Mouse (Mus musculus) forelimb bud, embryonic 11.5 days (tissue): Measurements from ENCODE around the gene Tmed6.
"Not testable (repeated sequence)": the region's sequence is repeated elsewhere in the genome, so short reads cannot be mapped to it uniquely, and the experiment has no call there.

Source experiments
- DNase-seq: peaks from one replicate; pipeline ENCODE4 v3.0.0-alpha.2; 2012; ENCODE audit warnings: low read depth, low spot score

Gene Tmed6

GRCm38 (mm10) chr8:107074128-107074527, 8.7 kb upstream of the Tmed6 start:
- DNase-seq: no peak

DNA sequence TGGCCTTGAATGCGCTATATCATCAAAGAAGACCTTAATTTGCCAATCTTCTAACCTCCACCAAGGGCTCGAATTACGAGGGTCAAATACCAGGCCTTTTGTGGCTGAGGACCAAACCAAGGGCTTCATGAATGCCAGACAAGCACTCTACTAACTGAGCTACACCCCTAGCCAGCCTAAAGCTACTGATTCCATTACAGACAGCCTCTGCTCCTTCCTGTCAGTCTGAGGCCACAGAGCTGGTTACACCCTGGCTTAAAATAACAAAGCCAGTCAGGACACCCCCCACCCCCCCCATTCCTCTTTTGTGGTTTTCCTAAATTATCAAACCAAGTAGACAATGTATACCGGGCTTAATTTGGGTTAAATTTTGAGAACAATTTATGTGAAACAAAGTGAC, 8.3 kb upstream of the Tmed6 start:
- DNase-seq: no peak

DNA sequence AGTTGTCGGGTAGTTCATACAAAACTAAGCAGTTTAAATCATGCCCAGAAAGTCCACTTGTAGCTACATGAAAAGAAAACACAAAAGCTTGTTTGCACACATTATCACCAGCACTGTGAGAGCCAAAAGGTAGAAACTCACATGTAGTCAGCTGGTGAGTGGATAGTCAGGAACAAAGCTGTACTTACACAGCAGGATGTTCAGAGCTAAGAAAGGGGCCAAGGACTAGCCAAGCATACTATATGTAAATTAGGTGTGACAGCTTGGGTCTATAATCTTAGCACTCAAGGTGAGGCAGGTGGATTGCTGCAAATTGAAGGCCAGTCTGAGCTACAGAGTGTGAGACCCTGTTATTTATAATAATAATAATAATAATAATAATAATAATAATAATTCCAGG, 2.8 kb downstream of the Tmed6 start:
- no peak for DNase-seq

DNA sequence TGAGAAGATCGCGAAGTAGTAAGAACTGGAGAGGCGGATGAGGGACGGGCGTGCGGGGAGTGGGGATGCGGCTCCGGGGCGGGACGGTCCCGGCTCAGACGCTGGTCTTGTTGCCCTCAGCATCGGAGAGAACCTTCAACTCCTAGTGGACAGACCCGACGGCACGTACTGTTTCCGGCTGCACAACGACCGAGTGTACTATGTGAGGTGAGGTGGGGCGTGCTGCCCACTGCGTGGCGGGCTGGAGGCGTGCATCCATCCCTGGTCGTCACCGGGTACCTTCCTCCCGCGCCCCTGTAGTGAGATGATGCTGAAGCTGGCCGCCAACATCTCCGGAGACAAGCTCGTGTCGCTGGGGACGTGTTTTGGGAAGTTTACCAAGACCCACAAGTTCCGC, 8.5 kb downstream of the Tmed6 start:
- DNase-seq: no peak

DNA sequence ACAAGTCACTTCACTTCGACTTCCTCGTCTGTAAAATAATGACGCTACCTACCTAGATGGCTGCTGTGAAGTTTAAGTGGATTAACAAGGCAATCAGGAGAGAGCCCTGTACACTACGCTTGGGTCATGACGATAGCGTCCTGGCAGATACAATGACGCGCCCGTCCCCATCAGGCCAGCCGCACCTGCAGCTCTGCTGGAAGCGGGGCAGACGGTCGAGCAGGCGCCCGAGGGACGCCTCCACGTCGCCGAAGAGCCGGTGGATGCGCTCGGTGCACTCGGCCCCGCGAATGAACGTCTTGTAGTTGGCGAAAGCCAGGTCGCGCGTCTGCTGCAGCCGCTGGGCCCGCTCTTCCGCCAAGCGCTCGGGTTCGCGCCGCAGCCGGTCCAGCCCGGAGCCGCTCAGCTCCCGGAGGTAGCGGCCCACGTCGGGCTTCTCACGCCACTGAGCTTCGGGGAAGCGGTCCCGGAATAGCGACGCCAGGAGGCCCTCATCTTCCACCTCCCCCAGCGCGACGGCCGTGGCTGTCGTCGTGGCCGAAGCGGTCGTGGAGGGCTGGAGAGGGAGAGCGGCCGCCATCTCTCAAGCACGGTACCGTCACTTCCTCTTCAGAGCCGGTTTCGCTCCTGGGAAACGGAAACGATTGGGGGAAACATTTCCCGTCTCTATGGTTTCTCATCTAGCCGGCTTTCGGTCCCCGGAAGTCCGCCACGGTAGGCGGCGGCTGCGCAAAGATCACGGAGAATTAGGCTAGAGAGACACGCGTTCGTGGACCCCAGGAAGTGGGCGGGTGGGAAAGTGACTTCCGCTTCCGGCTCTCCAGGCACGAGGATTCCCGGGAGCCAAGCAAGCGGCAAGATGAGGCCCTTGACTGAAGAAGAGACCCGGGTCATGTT, 9.1 kb downstream of the Tmed6 start, which contains the start of the genes Cog8 and Nip7:
Gene Cog8 (minus strand): TSS at position 614 of the 897 bp plus-strand sequence.
Gene Nip7 (plus strand): TSS at position 802 of the 897 bp plus-strand sequence.
- peak; percentile 98 for DNase-seq

DNA sequence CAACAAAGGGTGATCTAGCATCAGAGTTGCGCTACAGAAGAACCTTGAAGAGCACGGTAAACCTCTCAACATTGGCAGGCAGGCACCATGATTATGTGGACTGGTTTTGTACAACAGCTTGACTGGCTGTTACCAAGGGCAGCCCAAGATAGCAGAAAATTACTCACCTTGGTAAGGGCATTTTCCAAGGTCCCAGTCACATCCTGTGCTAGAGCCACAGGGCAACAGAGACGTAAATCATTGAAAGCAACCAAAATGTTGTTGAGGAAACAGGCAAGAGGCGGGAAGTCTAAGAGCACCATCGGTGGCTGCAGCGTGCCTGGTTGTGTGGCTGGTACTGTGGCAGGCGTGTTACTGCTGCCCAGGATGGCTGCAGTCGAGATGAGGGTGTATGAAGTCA, 13.4 kb downstream of the Tmed6 start:
- no peak for DNase-seq

DNA sequence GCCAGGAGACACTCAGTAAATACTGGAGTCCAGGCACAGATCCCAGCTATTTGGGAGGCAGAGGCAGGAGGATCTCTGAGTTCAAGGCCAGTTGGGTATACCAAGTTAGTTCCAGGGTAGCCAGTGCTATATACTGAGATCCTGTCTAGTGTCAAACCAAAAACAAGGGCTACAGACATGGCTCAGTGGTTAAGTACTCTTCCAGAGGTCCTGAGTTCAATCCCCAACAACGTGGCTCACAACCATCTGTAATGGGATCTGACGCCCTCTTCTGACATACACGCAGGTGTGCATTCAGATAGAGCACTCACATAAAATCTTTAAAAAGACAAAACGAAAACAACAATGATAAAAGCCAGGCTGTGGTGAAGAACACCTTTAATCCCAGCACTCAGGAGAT, 16.0 kb downstream of the Tmed6 start:
- no peak for DNase-seq

- DNase-seq: peak; percentile 60
Measured at GRCm38 (mm10) chr8:107048061-107048941, 17.1 kb downstream of the Tmed6 start, which contains the start of gene Pdf. TSS of gene Pdf (minus strand) at chr8:107048614.

- DNase-seq: no peak
Measured at GRCm38 (mm10) chr8:107046976-107047375, 18.5 kb downstream of the Tmed6 start.

DNA sequence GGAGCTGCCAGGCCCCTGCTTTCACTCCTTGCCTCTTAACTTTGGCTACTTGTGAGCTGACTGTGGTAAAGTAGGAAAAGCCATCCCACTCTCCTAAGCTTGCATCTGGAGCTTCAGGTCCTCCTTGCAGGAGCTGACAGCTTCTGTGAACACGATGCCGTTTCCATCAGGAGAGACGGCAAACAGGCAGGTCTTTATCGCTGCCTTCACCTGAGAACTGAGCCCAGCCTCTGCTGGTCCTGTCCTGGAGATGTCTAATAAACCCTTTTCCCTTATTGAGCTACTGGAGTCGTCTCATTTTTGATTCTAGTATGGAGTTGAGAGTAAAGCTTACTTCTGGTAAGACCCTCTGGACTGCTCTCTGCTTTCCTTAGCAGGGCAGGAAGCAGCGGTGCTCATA, 20.0 kb downstream of the Tmed6 start:
- DNase-seq: no peak

GRCm38 (mm10) chr8:107040632-107041031, 24.8 kb downstream of the Tmed6 start:
- DNase-seq: no peak

GRCm38 (mm10) chr8:107036626-107037025, 28.8 kb downstream of the Tmed6 start:
- DNase-seq: no peak

DNA sequence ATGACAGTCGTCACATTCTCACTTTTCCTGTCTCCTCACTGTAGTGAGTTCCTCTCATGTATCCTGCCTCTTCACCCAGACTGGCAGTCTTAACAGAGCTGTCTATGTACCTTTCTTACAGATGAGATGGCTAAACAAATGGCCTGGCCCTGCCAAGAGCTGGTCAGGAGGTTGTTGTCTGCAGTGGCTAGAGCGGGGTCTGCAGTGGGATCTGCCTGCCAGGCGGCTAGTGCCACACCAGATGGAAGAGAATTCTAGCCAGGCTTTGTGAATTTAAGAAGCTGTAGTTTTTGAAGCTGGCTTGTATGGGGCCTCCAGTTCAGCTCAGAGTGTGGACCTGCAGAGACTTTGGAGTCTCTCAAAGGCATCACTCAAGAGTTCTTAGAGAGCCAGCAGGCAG, 29.8 kb downstream of the Tmed6 start:
- DNase-seq: no peak

GRCm38 (mm10) chr8:107033609-107034008, 31.8 kb downstream of the Tmed6 start:
- DNase-seq: not testable (repeated sequence)

- no peak for DNase-seq
Measured at GRCm38 (mm10) chr8:107031577-107032090, 33.8 kb downstream of the Tmed6 start.

DNA sequence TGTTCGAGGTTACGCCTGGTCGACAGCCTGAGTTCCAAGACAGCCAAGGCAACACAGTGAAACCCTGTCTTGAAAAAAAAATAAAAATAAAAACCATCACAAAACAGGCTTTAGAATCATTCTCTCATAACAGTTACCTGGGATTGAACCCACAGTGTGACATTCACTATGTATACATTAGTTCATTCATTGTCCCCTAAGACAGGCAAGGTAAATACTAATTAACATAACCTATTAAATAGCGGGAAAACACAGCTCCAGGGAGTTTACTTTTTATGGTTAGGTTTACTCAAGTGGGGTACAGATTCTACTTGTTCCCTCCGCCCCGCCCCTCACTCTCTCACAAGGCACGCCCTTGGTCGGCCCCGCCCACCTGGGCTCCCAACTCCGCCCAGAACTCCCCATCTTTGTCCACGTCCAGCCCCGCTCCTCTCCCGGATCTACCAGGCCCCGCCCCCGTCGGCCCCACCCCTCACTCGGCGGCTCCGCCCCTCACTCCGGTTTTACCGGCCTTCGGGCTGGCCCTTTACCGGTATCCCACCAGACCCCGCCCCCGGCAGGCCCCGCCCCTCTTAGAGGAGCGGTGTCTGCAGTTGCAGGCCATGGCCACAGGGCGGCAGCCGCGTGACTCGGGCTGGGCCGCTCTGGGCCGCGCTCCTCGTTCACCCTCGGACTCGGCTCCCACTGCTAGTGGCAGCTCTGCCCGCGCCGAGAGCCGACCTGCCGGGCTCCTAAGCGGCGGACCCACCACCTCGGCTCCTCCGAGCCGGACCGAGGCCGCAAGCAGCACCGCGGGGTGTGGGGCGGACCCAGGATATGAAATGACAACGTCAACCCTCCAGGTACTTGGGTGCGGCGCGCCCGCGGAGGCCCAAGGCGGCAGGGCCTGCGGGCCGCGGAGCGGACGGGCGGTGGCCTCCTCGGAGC, 34.5 kb downstream of the Tmed6 start, which contains the start of gene Vps4a:
Gene Vps4a (plus strand): TSS at position 573 of the 927 bp plus-strand sequence.
- peak; percentile 91 for DNase-seq

- DNase-seq: no peak
Measured at GRCm38 (mm10) chr8:107030058-107030457, 35.4 kb downstream of the Tmed6 start.

DNA sequence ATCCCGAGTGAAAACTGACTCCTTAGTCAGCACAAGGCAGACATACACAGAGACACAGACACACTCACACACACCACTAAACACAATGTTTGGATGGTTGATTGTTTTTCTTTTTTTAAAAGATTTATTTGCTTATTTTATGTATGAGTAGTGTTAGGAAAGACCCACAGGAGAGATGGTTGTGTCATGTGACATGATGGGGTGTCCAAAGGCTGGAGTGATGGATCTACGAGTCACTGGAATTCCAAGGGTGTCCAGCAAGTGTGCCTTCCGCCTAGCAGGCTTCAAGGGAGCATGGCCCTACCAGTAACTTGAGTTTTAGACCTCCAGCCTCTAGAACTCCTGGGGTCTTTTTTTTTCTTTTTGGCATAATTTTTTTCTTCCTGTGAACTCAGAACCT, 36.1 kb downstream of the Tmed6 start:
- no peak for DNase-seq

DNA sequence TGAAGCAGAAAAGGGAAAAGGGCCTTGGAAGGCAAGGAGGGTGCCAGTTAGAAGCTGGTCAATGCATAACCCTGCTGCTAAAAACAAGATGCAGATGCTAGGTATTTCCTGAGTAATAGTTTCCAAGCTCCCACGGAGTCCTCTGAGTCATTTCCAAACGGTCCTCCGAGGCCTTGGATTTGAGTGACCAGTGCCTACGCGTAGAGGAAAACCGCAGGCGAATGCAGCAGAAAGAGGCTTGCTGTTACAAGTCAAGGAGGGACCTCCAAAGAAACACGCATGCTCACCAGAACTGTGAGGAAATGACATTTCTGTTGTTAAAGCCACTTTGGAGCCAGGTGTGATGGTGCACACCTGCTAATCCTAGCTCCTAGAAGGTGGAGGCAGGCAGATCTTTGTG, 42.0 kb downstream of the Tmed6 start:
- no peak for DNase-seq

DNA sequence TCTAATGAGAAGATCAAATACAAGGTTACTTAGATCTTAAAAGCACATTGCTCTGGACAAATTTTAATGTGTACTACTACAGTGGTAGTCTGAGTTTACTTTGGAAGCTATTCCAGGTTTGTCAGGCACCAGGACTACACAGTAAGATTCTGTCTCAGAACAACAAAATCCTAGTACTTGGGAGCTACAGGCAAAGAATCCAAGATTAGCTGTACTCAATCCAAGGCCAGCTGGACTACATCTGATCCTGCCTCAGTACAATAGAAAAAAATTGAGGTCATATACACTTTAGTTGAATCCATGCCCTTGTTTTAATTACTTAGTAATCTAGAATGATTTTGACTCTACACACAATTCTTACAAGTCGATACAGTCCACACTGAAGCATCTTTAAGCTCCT, 50.5 kb downstream of the Tmed6 start:
- DNase-seq: no peak

- no peak for DNase-seq
Measured at GRCm38 (mm10) chr8:107012666-107013065, 52.8 kb downstream of the Tmed6 start.
